Mouse (Mus musculus) hindbrain, postnatal 0 days (tissue): ENCODE measurements around the gene Ctsh. TPM values are rescaled to one million over a fixed set of nuclear protein-coding genes. Genes with fewer than 3 reads are reported as not detected.
"Not testable (repeated sequence)": the region's sequence is repeated elsewhere in the genome, so short reads cannot be mapped to it uniquely, and the experiment has no call there.

ENCODE experiments used
- ATAC-seq: fragments of 200-750 bp; cut with Nextera tagmentation; 2 replicates; pipeline ENCODE4 v1.8.0; 2017; ENCODE audit warnings: mild to moderate bottlenecking, moderate TSS enrichment, moderate library complexity
- DNase-seq: peaks from one replicate; pipeline ENCODE4 v3.0.0-alpha.2; 2015; ENCODE audit warnings: low spot score
- H3K27ac ChIP-seq: fragments of 300-500 bp; sonication (generic); 2 replicates; pipeline ENCODE4 v1.5.1; 2014; ENCODE audit warnings: mild to moderate bottlenecking
- H3K27me3 ChIP-seq: fragments of 300-500 bp; sonication (generic); 2 replicates; pipeline ENCODE4 v1.6.1; 2014; ENCODE audit warnings: low read length, mixed read lengths; ENCODE audit not compliant: insufficient read depth
- H3K36me3 ChIP-seq: fragments of 300-500 bp; sonication (generic); 2 replicates; pipeline ENCODE4 v1.6.1; 2014; ENCODE audit warnings: low read length, mixed read lengths; ENCODE audit not compliant: insufficient read depth
- H3K4me1 ChIP-seq: fragments of 300-500 bp; sonication (generic); 2 replicates; pipeline ENCODE4 v1.6.1; 2014; ENCODE audit warnings: antibody characterized with exemption, low read length, mixed read lengths; ENCODE audit not compliant: insufficient read depth
- H3K4me2 ChIP-seq: fragments of 300-500 bp; sonication (generic); 2 replicates; pipeline ENCODE4 v1.6.1; 2014; ENCODE audit warnings: low read depth, mild to moderate bottlenecking, low read length, moderate library complexity, mixed read lengths
- H3K4me3 ChIP-seq: fragments of 300-500 bp; sonication (generic); 2 replicates; pipeline ENCODE4 v1.5.1; 2014; ENCODE audit warnings: low read length
- H3K9ac ChIP-seq: fragments of 300-500 bp; sonication (generic); replicated peaks from 2 replicates; pipeline ENCODE4 v1.6.1; 2014; ENCODE audit warnings: mild to moderate bottlenecking, low read length, moderate library complexity, mixed read lengths
- H3K9me3 ChIP-seq: fragments of 300-500 bp; sonication (generic); 2 replicates; pipeline ENCODE4 v1.6.1; 2016; ENCODE audit warnings: low read length, mixed read lengths
- CTCF ChIP-seq: IDR thresholded peaks from 2 replicates; pipeline ENCODE4 v1.5.1; 2016; ENCODE audit warnings: antibody characterized with exemption, control low read depth, low read depth
- WGBS: fragments of 180-500 bp; shearing (Covaris S2); extraction: QIAGEN DNeasy Blood & Tissue Kit; methylation state at CpG from one replicate; pipeline ENCODE4 v1.1.7; 2014; 5-methylcytosine and 5-hydroxymethylcytosine counted together
- polyA plus RNA-seq: library from polyadenylated mRNA; unstranded; fragments of >200 nt; fragmentation: Nextera tagmentation; extraction: Ambion mirVana; gene quantifications from 2 replicates; pipeline ENCODE4 v1.2.1, GENCODE M21; 2015
- total RNA-seq: library from RNA; depleted of rRNA; stranded (reverse); fragments of >200 nt; gene quantifications from 2 replicates; pipeline ENCODE4 v1.2.3, GENCODE M21; 2014

Ctsh gene
- total and polyA plus RNA-seq, 2 experiments from 2014 or later: 31.5 to 45.0 TPM

- Histone ChIP-seq H3K27me3 (no peaks in the 10 kb centered on the region), H3K4me1 (no peaks in the 10 kb centered on the region), H3K9me3 (no peaks in the 10 kb centered on the region), H3K27ac (no peak overlapping the region), H3K4me2 (peak overlapping the region; percentile 67), H3K9ac (no peak overlapping the region), H3K4me3 (peak overlapping the region; percentile 39), H3K36me3 (no peaks in the 10 kb centered on the region)
- ATAC-seq: no peak
- no peak for TF ChIP-seq CTCF
- 49% methylated on average over 5 of the region's 5 CpGs for WGBS
- DNase-seq: peak; percentile 26
These were observed 1.5 kb downstream of the Ctsh start for GRCm38 (mm10) chr9:90055409-90055808.

- no peak overlapping the region for H3K4me3 ChIP-seq
- DNase-seq (no peak), ATAC-seq (no peak)
- TF ChIP-seq CTCF: no peak
- 86% methylated on average over 3 of the region's 3 CpGs for WGBS
- H3K27ac ChIP-seq: no peak overlapping the region
- no peak overlapping the region for H3K9ac ChIP-seq
- no peaks in the 10 kb centered on the region for H3K4me1 ChIP-seq
- no peak overlapping the region for H3K4me2 ChIP-seq
- H3K9me3 ChIP-seq: no peaks in the 10 kb centered on the region
- no peaks in the 10 kb centered on the region for H3K27me3 ChIP-seq
- no peaks in the 10 kb centered on the region for H3K36me3 ChIP-seq
These were observed 2.0 kb downstream of the Ctsh start for GRCm38 (mm10) chr9:90055911-90056310.

DNA sequence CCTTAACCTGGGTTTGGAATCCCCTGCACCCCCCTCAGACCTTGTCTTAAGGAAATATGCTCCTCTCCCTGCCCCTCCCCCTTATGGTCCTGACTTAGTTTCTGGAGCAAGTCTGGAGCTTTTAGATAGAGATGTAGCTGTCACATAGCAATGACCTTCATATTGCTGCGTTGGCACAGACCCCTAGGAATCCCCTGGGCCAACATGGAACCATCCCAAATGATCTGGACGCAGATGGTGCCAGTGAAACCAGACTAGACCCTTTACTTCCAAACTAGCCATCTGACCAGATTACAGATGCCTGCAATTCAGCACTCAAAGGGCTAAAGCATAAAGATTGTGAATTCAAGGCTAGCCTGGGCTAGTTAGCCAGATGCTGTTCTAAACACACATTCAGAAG lies 2.8 kb downstream of the Ctsh start:
- no peak overlapping the region for H3K4me2 ChIP-seq
- no peaks in the 10 kb centered on the region for H3K4me1 ChIP-seq
- no peaks in the 10 kb centered on the region for H3K36me3 ChIP-seq
- no peak overlapping the region for H3K9ac ChIP-seq
- no peak for TF ChIP-seq CTCF
- no peak overlapping the region for H3K27ac ChIP-seq
- H3K27me3 ChIP-seq: no peaks in the 10 kb centered on the region
- ATAC-seq (no peak), DNase-seq (peak; percentile 3)
- 67% methylated on average over 2 of the region's 2 CpGs for WGBS
- H3K4me3 ChIP-seq: no peak overlapping the region
- no peaks in the 10 kb centered on the region for H3K9me3 ChIP-seq

GRCm38 (mm10) chr9:90059828-90060573 lies 6.0 kb downstream of the Ctsh start:
- Histone ChIP-seq H3K4me2 (no peak overlapping the region), H3K4me1 (no peaks in the 10 kb centered on the region), H3K27ac (no peak overlapping the region), H3K27me3 (no peaks in the 10 kb centered on the region), H3K4me3 (no peak overlapping the region), H3K9me3 (no peaks in the 10 kb centered on the region), H3K9ac (no peak overlapping the region), H3K36me3 (no peaks in the 10 kb centered on the region)
- no peak for ATAC-seq
- WGBS: 86% methylated on average over 9 of the region's 9 CpGs
- no peak for TF ChIP-seq CTCF
- no peak for DNase-seq

GRCm38 (mm10) chr9:90060574-90060875 lies 6.6 kb downstream of the Ctsh start:
- no peak overlapping the region for H3K9ac ChIP-seq
- ATAC-seq (no peak), DNase-seq (no peak)
- no peaks in the 10 kb centered on the region for H3K27me3 ChIP-seq
- no peak overlapping the region for H3K27ac ChIP-seq
- no peak for TF ChIP-seq CTCF
- no peaks in the 10 kb centered on the region for H3K9me3 ChIP-seq
- 72% methylated on average over 2 of the region's 2 CpGs for WGBS
- no peaks in the 10 kb centered on the region for H3K36me3 ChIP-seq
- H3K4me1 ChIP-seq: no peaks in the 10 kb centered on the region
- H3K4me3 ChIP-seq: no peak overlapping the region
- no peak overlapping the region for H3K4me2 ChIP-seq

DNA sequence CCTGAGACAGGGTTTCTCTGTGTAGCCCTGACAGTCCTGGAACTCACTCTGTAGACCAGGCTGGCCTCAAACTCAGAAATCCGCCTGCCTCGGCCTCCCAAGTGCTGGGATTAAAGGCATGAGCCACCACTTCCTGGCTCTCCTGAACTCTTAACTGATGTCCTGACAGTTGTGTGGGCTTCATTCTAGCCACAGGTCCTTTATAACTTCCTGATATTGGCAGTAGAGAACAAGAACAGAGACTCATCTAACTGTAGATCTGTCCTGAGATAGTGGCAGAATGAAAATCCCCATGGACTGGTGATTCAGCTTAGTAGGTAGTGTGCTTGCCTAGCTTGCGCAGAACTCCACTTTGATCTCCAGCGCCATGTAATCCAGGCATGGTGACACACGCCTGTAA lies 7.0 kb downstream of the Ctsh start:
- DNase-seq, H3K27ac ChIP-seq, H3K36me3 ChIP-seq, H3K4me2 ChIP-seq, H3K9ac ChIP-seq, H3K4me3 ChIP-seq, H3K4me1 ChIP-seq, H3K9me3 ChIP-seq, ATAC-seq, H3K27me3 ChIP-seq: not testable (repeated sequence)
- 97% methylated on average over 5 of the region's 5 CpGs for WGBS

- H3K36me3 ChIP-seq: no peaks in the 10 kb centered on the region
- H3K4me3 ChIP-seq: no peak overlapping the region
- no peaks in the 10 kb centered on the region for H3K27me3 ChIP-seq
- ATAC-seq: no peak; the same call in 1 of the 2 replicates
- no peak overlapping the region for H3K9ac ChIP-seq
- no peak for TF ChIP-seq CTCF
- no peak for DNase-seq
- no peaks in the 10 kb centered on the region for H3K4me1 ChIP-seq
- WGBS: 84% methylated on average over 2 of the region's 2 CpGs
- no peaks in the 10 kb centered on the region for H3K9me3 ChIP-seq
- H3K27ac ChIP-seq: no peak overlapping the region
- H3K4me2 ChIP-seq: no peak overlapping the region
These were observed 13.4 kb downstream of the Ctsh start for GRCm38 (mm10) chr9:90067341-90067740.
